In genomic region chr16:17478331-17478943, GRCm38 (mm10) we compare ENCODE assay signal across 21 mouse cellular contexts. TPM values are rescaled to one million over a fixed set of nuclear protein-coding genes. Genes with fewer than 3 reads are reported as not detected.
DNase-seq lines count a peak whose midpoint lies in the region; ATAC-seq and TF ChIP-seq lines count a peak whose summit lies in the region.
"Had no signal": no experiment of that assay in that cellular context is flagged by ENCODE, and none has a peak within 500 bp of the region (broad histone marks: within the 10 kb centered on the region; RNA-seq: fewer than 3 reads in every experiment).

No protein-coding gene starts in this region.

- H3K4me2 ChIP-seq in liver, embryonic 11.5 days = no peak overlapping the region
- H3K4me2 ChIP-seq: heart, embryonic 13.5 days; hindbrain, embryonic 14.5 days; intestine, embryonic 15.5 days; limb, embryonic 15.5 days; neural tube, embryonic 13.5 days had no signal

- peak; percentile 27 for ATAC-seq in liver, embryonic 11.5 days (replicated peaks; ENCODE audit: low FRiP score)
- ATAC-seq: intestine, embryonic 15.5 days had no signal

- H3K9ac ChIP-seq in liver, embryonic 11.5 days (ENCODE audit: low read depth, low read length) = no peak overlapping the region
- H3K9ac ChIP-seq: heart, embryonic 13.5 days; hindbrain, embryonic 14.5 days; intestine, embryonic 15.5 days; limb, embryonic 15.5 days; neural tube, embryonic 13.5 days had no signal

- WGBS in liver, embryonic 11.5 days = 81% methylated on average over 4 of the region's 4 CpGs

- peaks cover 8% of the 10 kb centered on the region for H3K4me1 ChIP-seq in liver, embryonic 11.5 days (replicated peaks; ENCODE audit: control insufficient read depth, insufficient read depth, low read length)
- H3K4me1 ChIP-seq in testis, adult 2 months (ENCODE audit: control insufficient read depth, insufficient read depth, low read length) = no peaks in the 10 kb centered on the region
- H3K4me1 ChIP-seq: embryonic facial prominence, embryonic 10.5 days; intestine, embryonic 15.5 days; limb, embryonic 15.5 days had no signal

- H3K9me3 ChIP-seq in liver, embryonic 11.5 days (ENCODE audit: control insufficient read depth, low read length) = no peaks in the 10 kb centered on the region
- H3K9me3 ChIP-seq: embryonic facial prominence, embryonic 10.5 days; heart, embryonic 13.5 days; intestine, embryonic 15.5 days; limb, embryonic 15.5 days; neural tube, embryonic 13.5 days had no signal

- TF ChIP-seq POLR2A in testis, adult 2 months (IDR thresholded peaks at IDR 0.05; ENCODE audit: control insufficient read depth, low read depth, low read length) = no peak

- DNase-seq in liver, embryonic 11.5 days (ENCODE audit: low spot score) = no peak
- DNase-seq in liver = no peak
- no peak for DNase-seq in testis, postnatal 10 days (ENCODE audit: low spot score)
- peak; percentile 15 for DNase-seq in ZHBTc4 (ENCODE audit: low read depth, low spot score)
- DNase-seq in gastrocnemius, postnatal 10 days = no peak
- no peak for DNase-seq in right cerebral cortex, postnatal 10 days (ENCODE audit: low spot score in 2 of 2)
- no peak for DNase-seq in adrenal gland, postnatal 10 days
- DNase-seq: cerebellum, adult 8-10 months; kidney, postnatal 4 days; right cerebral cortex, postnatal 14 days; thymus, postnatal 14 days had no signal

- H3K27ac ChIP-seq in liver, embryonic 11.5 days (ENCODE audit: low read depth, low read length) = no peak overlapping the region
- no peak overlapping the region for H3K27ac ChIP-seq in testis, adult 2 months (ENCODE audit: control insufficient read depth, insufficient read depth, low read depth, low read length)
- H3K27ac ChIP-seq: embryonic facial prominence, embryonic 10.5 days; heart, embryonic 13.5 days; hindbrain, embryonic 14.5 days; intestine, embryonic 15.5 days; limb, embryonic 15.5 days; neural tube, embryonic 13.5 days had no signal

- no peak overlapping the region for H3K4me3 ChIP-seq in liver, embryonic 11.5 days (ENCODE audit: low read depth, low read length)
- H3K4me3 ChIP-seq in testis, adult 2 months (ENCODE audit: control insufficient read depth, low read depth, low read length) = peak overlapping the region; percentile 57
- H3K4me3 ChIP-seq: embryonic facial prominence, embryonic 10.5 days; heart, embryonic 13.5 days; intestine, embryonic 15.5 days; limb, embryonic 15.5 days; neural tube, embryonic 13.5 days had no signal

- TF ChIP-seq CTCF in testis, adult 2 months (IDR thresholded peaks at IDR 0.05; ENCODE audit: control insufficient read depth, insufficient read depth, insufficient replicate concordance, low read depth, low read length) = no peak

- no peaks in the 10 kb centered on the region for H3K27me3 ChIP-seq in liver, embryonic 11.5 days (replicated peaks; ENCODE audit: control insufficient read depth, insufficient read depth, low read length)
- H3K27me3 ChIP-seq in testis, adult 2 months (ENCODE audit: control insufficient read depth, insufficient read depth, low read length) = no peaks in the 10 kb centered on the region
- H3K27me3 ChIP-seq: heart, embryonic 13.5 days; intestine, embryonic 15.5 days; limb, embryonic 15.5 days; neural tube, embryonic 13.5 days had no signal

- H3K36me3 ChIP-seq in liver, embryonic 11.5 days (ENCODE audit: control insufficient read depth, insufficient read depth, low read length) = peaks cover 17% of the 10 kb centered on the region; the same call in 1 of the 2 replicates
- H3K36me3 ChIP-seq in testis, adult 2 months (ENCODE audit: control insufficient read depth, insufficient read depth, low read length) = no peaks in the 10 kb centered on the region

RNA-seq across cellular contexts. Expression of gene Aifm3, which starts 11.0 kb away (rescaled TPM):
- polyA plus RNA-seq in liver, embryonic 11.5 days (2014; fragmentation: Nextera tagmentation; extraction: Ambion mirVana) = 0.84 and 1.1 TPM in 2 replicates
- polyA plus RNA-seq in testis, adult 2 months (2012; rRNA removed) = 3.5 and 4.6 TPM in 2 replicates
- total RNA-seq in gastrocnemius, postnatal 10 days (2021) = under 1 TPM; 0.27 to 0.28 TPM
- 1 to 10 TPM; 3.6 to 4.5 TPM for total RNA-seq in adrenal gland, postnatal 10 days (2021)
- total RNA-seq: granulocyte monocyte progenitor cell, adult 5-6 weeks; megakaryocyte, adult 5-6 weeks had no signal
- polyA plus RNA-seq: C2C12 had no signal

RNA-seq across cellular contexts. Expression of gene Crkl, which starts 26.6 kb away (rescaled TPM):
- 45.6 and 46.2 TPM in 2 replicates for polyA plus RNA-seq in liver, embryonic 11.5 days (2014; fragmentation: Nextera tagmentation; extraction: Ambion mirVana)
- 12.1 and 15.5 TPM in 2 replicates for polyA plus RNA-seq in testis, adult 2 months (2012; rRNA removed)
- total RNA-seq in gastrocnemius, postnatal 10 days (2021) = 10 to 100 TPM; 24.4 to 26.7 TPM
- 10 to 100 TPM; 28.5 to 31.7 TPM for total RNA-seq in adrenal gland, postnatal 10 days (2021)

RNA-seq across cellular contexts. Expression of gene Lztr1, which starts 30.1 kb away (rescaled TPM):
- 50.2 and 54.8 TPM in 2 replicates for polyA plus RNA-seq in liver, embryonic 11.5 days (2014; fragmentation: Nextera tagmentation; extraction: Ambion mirVana)
- polyA plus RNA-seq in testis, adult 2 months (2012; rRNA removed) = 55.8 and 57.5 TPM in 2 replicates
- 10 to 100 TPM; 27.1 to 39.5 TPM for total RNA-seq in gastrocnemius, postnatal 10 days (2021)
- 10 to 100 TPM; 60.1 to 70.9 TPM for total RNA-seq in adrenal gland, postnatal 10 days (2021)

RNA-seq across cellular contexts. Expression of gene Thap7, which starts 52.5 kb away (rescaled TPM):
- 45.1 and 46.5 TPM in 2 replicates for polyA plus RNA-seq in liver, embryonic 11.5 days (2014; fragmentation: Nextera tagmentation; extraction: Ambion mirVana)
- 154 and 171 TPM in 2 replicates for polyA plus RNA-seq in testis, adult 2 months (2012; rRNA removed)
- total RNA-seq in gastrocnemius, postnatal 10 days (2021) = 10 to 100 TPM; 14.7 to 15.0 TPM
- 10 to 100 TPM; 27.1 to 28.4 TPM for total RNA-seq in adrenal gland, postnatal 10 days (2021)
